Mouse (Mus musculus) embryonic facial prominence, embryonic 13.5 days (tissue): ENCODE measurements around the gene 4931422A03Rik. TPM values are rescaled to one million over a fixed set of nuclear protein-coding genes. Genes with fewer than 3 reads are reported as not detected.

ENCODE experiments used
- ATAC-seq: fragments of 200-750 bp; cut with Nextera tagmentation; 2 replicates; pipeline ENCODE4 v1.8.0; 2017; ENCODE audit warnings: low read depth; ENCODE audit not compliant: insufficient number of reproducible peaks, insufficient read depth, low FRiP score, low TSS enrichment
- H3K27ac ChIP-seq: fragments of 300-500 bp; sonication (generic); 2 replicates; pipeline ENCODE4 v1.5.1; 2015; ENCODE audit warnings: moderate library complexity, mild to moderate bottlenecking, inconsistent platforms
- H3K27me3 ChIP-seq: fragments of 300-500 bp; sonication (generic); 2 replicates; pipeline ENCODE4 v1.6.1; 2015; ENCODE audit warnings: mild to moderate bottlenecking, inconsistent platforms
- H3K36me3 ChIP-seq: fragments of 300-500 bp; sonication (generic); 2 replicates; pipeline ENCODE4 v1.6.1; 2015; ENCODE audit warnings: mild to moderate bottlenecking, inconsistent platforms
- H3K4me1 ChIP-seq: fragments of 300-500 bp; sonication (generic); 2 replicates; pipeline ENCODE4 v1.6.1; 2015; ENCODE audit warnings: inconsistent platforms
- H3K4me2 ChIP-seq: fragments of 300-500 bp; sonication (generic); 2 replicates; pipeline ENCODE4 v1.6.1; 2015; ENCODE audit warnings: moderate library complexity, mild to moderate bottlenecking, inconsistent platforms
- H3K4me3 ChIP-seq: fragments of 300-500 bp; sonication (generic); 2 replicates; pipeline ENCODE4 v1.5.1; 2015; ENCODE audit warnings: mild to moderate bottlenecking, inconsistent platforms
- H3K9ac ChIP-seq: fragments of 300-500 bp; sonication (generic); 2 replicates; pipeline ENCODE4 v1.6.1; 2015; ENCODE audit warnings: mild to moderate bottlenecking, inconsistent platforms
- H3K9me3 ChIP-seq: fragments of 300-500 bp; sonication (generic); 2 replicates; pipeline ENCODE4 v1.6.1; 2016; ENCODE audit warnings: inconsistent platforms
- WGBS: fragments of 180-500 bp; shearing (Covaris S2); methylation state at CpG from one replicate; pipeline ENCODE4 v1.1.7; 2015; ENCODE audit warnings: mixed read lengths; 5-methylcytosine and 5-hydroxymethylcytosine counted together
- polyA plus RNA-seq: library from polyadenylated mRNA; unstranded; fragments of >200 nt; fragmentation: Nextera tagmentation; extraction: Ambion mirVana; gene quantifications from 2 replicates; pipeline ENCODE4 v1.2.1, GENCODE M21; 2015

4931422A03Rik gene
- polyA plus RNA-seq, 1 experiment from 2014 or later: 3.1 TPM

DNA sequence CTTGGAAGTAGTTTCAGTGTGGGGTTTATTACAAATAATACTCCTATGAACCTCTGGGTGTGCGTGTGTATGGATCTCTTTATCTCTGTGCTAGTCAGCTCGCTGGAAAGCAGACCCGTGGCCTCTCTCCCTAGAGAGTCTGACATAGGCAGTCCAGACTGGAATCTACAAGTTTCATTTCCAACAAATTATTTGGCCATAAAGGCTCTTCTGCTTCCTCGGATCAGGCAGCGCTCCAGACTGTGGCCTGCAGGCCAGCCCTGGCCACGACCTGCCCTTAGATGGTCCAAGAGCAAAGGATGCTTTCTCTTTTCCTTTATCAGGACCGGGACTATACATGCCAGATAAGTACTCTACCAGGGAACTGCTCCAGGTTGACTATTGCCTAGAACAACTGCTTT lies 96.7 kb downstream of the 4931422A03Rik start:
- no peak for ATAC-seq
- no peaks in the 10 kb centered on the region for H3K9me3 ChIP-seq

DNA sequence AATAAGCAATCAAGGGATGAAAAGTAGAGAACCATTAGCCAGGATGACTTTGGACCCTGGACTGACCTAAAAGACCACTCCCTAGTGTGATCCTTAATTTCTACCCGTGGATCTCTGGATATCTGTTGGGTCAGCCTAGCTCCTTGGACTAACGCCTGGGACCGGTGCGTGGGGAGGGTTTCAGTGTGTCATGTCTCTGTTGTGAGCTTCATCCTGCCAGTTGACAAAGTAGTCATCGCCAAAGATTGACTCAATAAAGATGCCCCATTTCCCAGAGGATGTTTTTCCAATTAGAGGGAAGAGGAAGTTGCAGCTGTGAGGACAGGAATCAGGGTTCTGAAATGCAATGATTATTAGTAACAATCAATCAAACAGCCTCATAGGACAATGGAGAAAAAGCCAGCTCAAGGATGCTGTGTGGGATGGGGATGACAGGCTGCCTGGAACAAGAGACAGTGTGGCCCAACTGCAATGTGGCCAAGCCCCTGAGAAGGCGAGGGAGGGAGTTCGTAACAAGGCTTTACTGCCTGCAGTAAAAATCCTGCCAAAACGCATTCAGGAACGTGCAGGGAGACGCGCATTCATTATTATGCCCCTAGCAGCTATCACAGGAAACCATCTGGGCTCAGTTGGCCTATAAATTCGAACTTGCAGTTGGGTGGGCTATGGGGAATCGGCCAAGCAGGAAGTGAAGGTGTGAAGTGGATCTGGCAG lies 97.7 kb downstream of the 4931422A03Rik start:
- no peak for ATAC-seq
- 53% methylated on average over 13 of the region's 13 CpGs for WGBS
- H3K9me3 ChIP-seq: no peaks in the 10 kb centered on the region
- no peak overlapping the region for H3K4me2 ChIP-seq
- H3K27me3 ChIP-seq: no peaks in the 10 kb centered on the region
- H3K4me3 ChIP-seq: no peak overlapping the region
- no peak overlapping the region for H3K27ac ChIP-seq
- H3K4me1 ChIP-seq: peaks cover 6% of the 10 kb centered on the region
- no peaks in the 10 kb centered on the region for H3K36me3 ChIP-seq
- H3K9ac ChIP-seq: no peak overlapping the region

More for the DNA sequence above, 96.7 kb downstream of the 4931422A03Rik start:
- 67% methylated on average over 7 of the region's 7 CpGs for WGBS
- Histone ChIP-seq H3K36me3 (no peaks in the 10 kb centered on the region), H3K27ac (no peak overlapping the region), H3K9ac (no peak overlapping the region), H3K4me1 (peaks cover 6% of the 10 kb centered on the region), H3K4me3 (no peak overlapping the region), H3K4me2 (no peak overlapping the region), H3K27me3 (no peaks in the 10 kb centered on the region)

- Histone ChIP-seq H3K4me2 (no peak overlapping the region), H3K9me3 (no peaks in the 10 kb centered on the region), H3K4me3 (no peak overlapping the region), H3K36me3 (no peaks in the 10 kb centered on the region), H3K9ac (no peak overlapping the region), H3K27ac (no peak overlapping the region), H3K4me1 (peaks cover 6% of the 10 kb centered on the region), H3K27me3 (no peaks in the 10 kb centered on the region)
- WGBS: 32% methylated on average over 1 of the region's 1 CpGs
- no peak for ATAC-seq
Measured at GRCm38 (mm10) chr2:103927610-103928145, 100.5 kb downstream of the 4931422A03Rik start.

- no peak overlapping the region for H3K9ac ChIP-seq
- no peak overlapping the region for H3K4me3 ChIP-seq
- H3K27ac ChIP-seq: no peak overlapping the region
- H3K36me3 ChIP-seq: no peaks in the 10 kb centered on the region
- no peak for ATAC-seq
- peaks cover 6% of the 10 kb centered on the region for H3K4me1 ChIP-seq
- H3K27me3 ChIP-seq: no peaks in the 10 kb centered on the region
- no peak overlapping the region for H3K4me2 ChIP-seq
- H3K9me3 ChIP-seq: no peaks in the 10 kb centered on the region
- WGBS: 88% methylated on average over 4 of the region's 4 CpGs
Measured at GRCm38 (mm10) chr2:103926586-103927113, 101.5 kb downstream of the 4931422A03Rik start.

- H3K4me1 ChIP-seq: no peaks in the 10 kb centered on the region
- no peak overlapping the region for H3K4me2 ChIP-seq
- H3K27ac ChIP-seq: no peak overlapping the region
- no peaks in the 10 kb centered on the region for H3K27me3 ChIP-seq
- H3K4me3 ChIP-seq: no peak overlapping the region
- no peak for ATAC-seq
- 83% methylated on average over 6 of the region's 6 CpGs for WGBS
- no peaks in the 10 kb centered on the region for H3K9me3 ChIP-seq
- H3K36me3 ChIP-seq: no peaks in the 10 kb centered on the region
- no peak overlapping the region for H3K9ac ChIP-seq
Measured at GRCm38 (mm10) chr2:103919488-103919887, 108.7 kb downstream of the 4931422A03Rik start.

DNA sequence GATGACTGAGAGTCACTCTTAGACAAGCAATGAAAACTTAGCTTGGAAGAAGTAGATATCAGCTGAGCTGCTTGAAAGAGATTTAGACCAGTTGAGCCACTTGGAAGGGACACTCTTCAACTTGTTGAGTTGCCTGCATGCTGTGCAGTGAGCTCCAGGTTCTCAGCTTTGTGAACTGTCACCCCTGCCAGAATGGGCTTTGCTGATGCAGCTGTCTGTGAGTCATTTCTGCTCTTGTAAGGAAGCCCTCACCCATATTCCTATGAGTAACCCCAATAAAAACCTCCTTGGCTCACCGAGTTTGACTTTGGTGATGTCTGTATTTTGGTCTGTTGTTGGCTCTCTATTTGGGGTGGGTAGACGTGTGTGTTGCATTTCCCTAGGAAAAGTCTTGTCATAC lies 109.8 kb downstream of the 4931422A03Rik start:
- Histone ChIP-seq H3K27ac (no peak overlapping the region), H3K27me3 (no peaks in the 10 kb centered on the region), H3K36me3 (no peaks in the 10 kb centered on the region), H3K9me3 (no peaks in the 10 kb centered on the region), H3K4me1 (no peaks in the 10 kb centered on the region), H3K4me2 (no peak overlapping the region), H3K9ac (no peak overlapping the region), H3K4me3 (no peak overlapping the region)
- ATAC-seq: no peak
- 83% methylated on average over 2 of the region's 2 CpGs for WGBS

GRCm38 (mm10) chr2:103917375-103917774 lies 110.8 kb downstream of the 4931422A03Rik start:
- no peaks in the 10 kb centered on the region for H3K9me3 ChIP-seq
- H3K27me3 ChIP-seq: no peaks in the 10 kb centered on the region
- no peak overlapping the region for H3K4me2 ChIP-seq
- H3K27ac ChIP-seq: no peak overlapping the region
- 80% methylated on average over 5 of the region's 5 CpGs for WGBS
- H3K36me3 ChIP-seq: no peaks in the 10 kb centered on the region
- H3K4me1 ChIP-seq: no peaks in the 10 kb centered on the region
- H3K4me3 ChIP-seq: no peak overlapping the region
- no peak for ATAC-seq
- H3K9ac ChIP-seq: no peak overlapping the region

Other genes starting within 250 kb of the 4931422A03Rik start
- gene Caprin1, start 230.7 kb downstream of the 4931422A03Rik start, polyA plus RNA-seq: 332 TPM in 2 replicates
- 13.0 and 14.0 TPM in 2 replicates for gene Lmo2, start 70.4 kb downstream of the 4931422A03Rik start, polyA plus RNA-seq
- gene Fbxo3, start 640 bp downstream of the 4931422A03Rik start, polyA plus RNA-seq: 54.3 and 61.1 TPM in 2 replicates
- 0.13 TPM in 1 of 2 replicates, not detected in the other for gene Gm10912, start 37.5 kb upstream of the 4931422A03Rik start, polyA plus RNA-seq
- gene Gm10799, start 40.2 kb upstream of the 4931422A03Rik start, polyA plus RNA-seq: not detected in 2 replicates
- gene Cd59b, start 41.5 kb upstream of the 4931422A03Rik start, polyA plus RNA-seq: 5.0 and 8.1 TPM in 2 replicates
- 24.1 and 26.1 TPM in 2 replicates for gene Cd59a, start 67.4 kb upstream of the 4931422A03Rik start, polyA plus RNA-seq
- not detected in 2 replicates for gene A930018P22Rik, start 94.4 kb upstream of the 4931422A03Rik start, polyA plus RNA-seq